Mouse (Mus musculus) liver, embryonic 11.5 days (tissue): Measurements from ENCODE around the gene Bcl11b. TPM values are rescaled to one million over a fixed set of nuclear protein-coding genes. Genes with fewer than 3 reads are reported as not detected.

Experiments
- ATAC-seq: fragments of 200-750 bp; cut with Nextera tagmentation; replicated peaks from 2 replicates; pipeline ENCODE4 v1.8.0; 2017; ENCODE audit warnings: moderate number of reproducible peaks, mild to moderate bottlenecking, moderate TSS enrichment, moderate library complexity; ENCODE audit not compliant: low FRiP score
- DNase-seq: peaks from one replicate; pipeline ENCODE4 v3.0.0-alpha.2; 2017; ENCODE audit warnings: low spot score
- H3K27ac ChIP-seq: fragments of 300-500 bp; sonication (generic); 2 replicates; pipeline ENCODE4 v1.5.1; 2014; ENCODE audit warnings: mild to moderate bottlenecking, low read depth, low read length, control low read depth
- H3K27me3 ChIP-seq: fragments of 300-500 bp; sonication (generic); replicated peaks from 2 replicates; pipeline ENCODE4 v1.6.1; 2014; ENCODE audit warnings: low read length, mixed read lengths; ENCODE audit not compliant: control insufficient read depth, insufficient read depth
- H3K36me3 ChIP-seq: fragments of 300-500 bp; sonication (generic); 2 replicates; pipeline ENCODE4 v1.6.1; 2014; ENCODE audit warnings: mild to moderate bottlenecking, low read length, moderate library complexity, mixed read lengths; ENCODE audit not compliant: control insufficient read depth, insufficient read depth
- H3K4me1 ChIP-seq: fragments of 300-500 bp; sonication (generic); replicated peaks from 2 replicates; pipeline ENCODE4 v1.6.1; 2014; ENCODE audit warnings: low read length, mixed read lengths; ENCODE audit not compliant: control insufficient read depth, insufficient read depth
- H3K4me2 ChIP-seq: fragments of 300-500 bp; sonication (generic); 2 replicates; pipeline ENCODE4 v1.6.1; 2014; ENCODE audit warnings: mild to moderate bottlenecking, control low read depth, moderate library complexity
- H3K4me3 ChIP-seq: fragments of 300-500 bp; sonication (generic); 2 replicates; pipeline ENCODE4 v1.5.1; 2014; ENCODE audit warnings: low read depth, low read length, control low read depth
- H3K9ac ChIP-seq: fragments of 300-500 bp; sonication (generic); 2 replicates; pipeline ENCODE4 v1.6.1; 2014; ENCODE audit warnings: low read depth, low read length, control low read depth
- H3K9me3 ChIP-seq: fragments of 300-500 bp; sonication (generic); 2 replicates; pipeline ENCODE4 v1.6.1; 2016; ENCODE audit warnings: low read length, inconsistent platforms, mixed read lengths; ENCODE audit not compliant: control insufficient read depth
- WGBS: fragments of 180-500 bp; shearing (Covaris S2); extraction: QIAGEN DNeasy Blood & Tissue Kit; methylation state at CpG from one replicate; pipeline ENCODE4 v1.1.7; 2014; 5-methylcytosine and 5-hydroxymethylcytosine counted together
- polyA plus RNA-seq: library from polyadenylated mRNA; unstranded; fragments of >200 nt; fragmentation: Nextera tagmentation; extraction: Ambion mirVana; gene quantifications from 2 replicates; pipeline ENCODE4 v1.2.1, GENCODE M21; 2014

Bcl11b gene
- polyA plus RNA-seq, 1 experiment from 2014 or later, result 0.90 TPM

- ATAC-seq, result no peak
- DNase-seq, result no peak
- Histone ChIP-seq H3K9me3 (no peaks in the 10 kb centered on the region), H3K27ac (no peak overlapping the region), H3K36me3 (no peaks in the 10 kb centered on the region), H3K4me3 (no peak overlapping the region), H3K4me2 (no peak overlapping the region), H3K4me1 (0 out of 2 replicates have a peak, but pooled peaks cover 2% of the 10 kb centered on the region), H3K27me3 (peaks cover 70% of the 10 kb centered on the region), H3K9ac (no peak overlapping the region)
- 11% methylated on average over 14 of the region's 14 CpGs for WGBS
Observed at GRCm38 (mm10) chr12:107978063-107978462, 25.3 kb downstream of the Bcl11b start.

- Histone ChIP-seq H3K9ac (no peak overlapping the region), H3K27me3 (peaks cover 74% of the 10 kb centered on the region), H3K36me3 (no peaks in the 10 kb centered on the region), H3K9me3 (no peaks in the 10 kb centered on the region), H3K4me1 (0 out of 2 replicates have a peak, but pooled peaks cover 2% of the 10 kb centered on the region), H3K4me3 (no peak overlapping the region), H3K4me2 (no peak overlapping the region), H3K27ac (no peak overlapping the region)
- ATAC-seq (no peak), DNase-seq (no peak)
- 13% methylated on average over 9 of the region's 9 CpGs for WGBS
Observed at GRCm38 (mm10) chr12:107977534-107977933, 25.9 kb downstream of the Bcl11b start.

- ATAC-seq (no peak), DNase-seq (no peak)
- Histone ChIP-seq H3K27ac (no peak overlapping the region), H3K27me3 (peaks cover 70% of the 10 kb centered on the region), H3K9me3 (no peaks in the 10 kb centered on the region), H3K4me3 (no peak overlapping the region), H3K36me3 (no peaks in the 10 kb centered on the region), H3K4me2 (no peak overlapping the region), H3K4me1 (0 out of 2 replicates have a peak, but pooled peaks cover 2% of the 10 kb centered on the region), H3K9ac (no peak overlapping the region)
- 20% methylated on average over 8 of the region's 8 CpGs for WGBS
Observed at GRCm38 (mm10) chr12:107977086-107977485, 26.3 kb downstream of the Bcl11b start.

- Histone ChIP-seq H3K4me2 (no peak overlapping the region), H3K27me3 (peaks cover 66% of the 10 kb centered on the region), H3K36me3 (no peaks in the 10 kb centered on the region), H3K4me1 (0 out of 2 replicates have a peak, but pooled peaks cover 2% of the 10 kb centered on the region), H3K9ac (no peak overlapping the region), H3K27ac (no peak overlapping the region), H3K9me3 (no peaks in the 10 kb centered on the region), H3K4me3 (no peak overlapping the region)
- WGBS, result 26% methylated on average over 22 of the region's 22 CpGs
- ATAC-seq (no peak), DNase-seq (no peak)
Observed at GRCm38 (mm10) chr12:107976571-107977001, 26.8 kb downstream of the Bcl11b start.

GRCm38 (mm10) chr12:107975897-107976570 is 27.4 kb downstream of the Bcl11b start:
- Histone ChIP-seq H3K9ac (no peak overlapping the region), H3K36me3 (no peaks in the 10 kb centered on the region), H3K4me2 (no peak overlapping the region), H3K9me3 (no peaks in the 10 kb centered on the region), H3K27ac (no peak overlapping the region), H3K4me1 (0 out of 2 replicates have a peak, but pooled peaks cover 2% of the 10 kb centered on the region), H3K4me3 (no peak overlapping the region), H3K27me3 (peaks cover 61% of the 10 kb centered on the region)
- 33% methylated on average over 14 of the region's 14 CpGs for WGBS
- ATAC-seq, result no peak
- no peak for DNase-seq

GRCm38 (mm10) chr12:107975479-107975896 is 27.9 kb downstream of the Bcl11b start:
- Histone ChIP-seq H3K4me3 (no peak overlapping the region), H3K9ac (no peak overlapping the region), H3K4me2 (no peak overlapping the region), H3K27me3 (peaks cover 55% of the 10 kb centered on the region), H3K9me3 (no peaks in the 10 kb centered on the region), H3K36me3 (no peaks in the 10 kb centered on the region), H3K4me1 (0 out of 2 replicates have a peak, but pooled peaks cover 2% of the 10 kb centered on the region), H3K27ac (no peak overlapping the region)
- no peak for ATAC-seq
- WGBS, result 76% methylated on average over 10 of the region's 10 CpGs
- no peak for DNase-seq

- no peak overlapping the region for H3K27ac ChIP-seq
- H3K27me3 ChIP-seq, result peaks cover 45% of the 10 kb centered on the region
Observed at GRCm38 (mm10) chr12:107974504-107974903, 28.9 kb downstream of the Bcl11b start.

GRCm38 (mm10) chr12:107973556-107974140 is 29.8 kb downstream of the Bcl11b start:
- no peaks in the 10 kb centered on the region for H3K9me3 ChIP-seq

More at GRCm38 (mm10) chr12:107974504-107974903, 28.9 kb downstream of the Bcl11b start:
- Histone ChIP-seq H3K4me3 (no peak overlapping the region), H3K9ac (no peak overlapping the region), H3K36me3 (no peaks in the 10 kb centered on the region), H3K4me1 (0 out of 2 replicates have a peak, but pooled peaks cover 2% of the 10 kb centered on the region), H3K9me3 (no peaks in the 10 kb centered on the region), H3K4me2 (no peak overlapping the region)
- DNase-seq (no peak), ATAC-seq (no peak)
- 79% methylated on average over 11 of the region's 11 CpGs for WGBS

More at GRCm38 (mm10) chr12:107973556-107974140, 29.8 kb downstream of the Bcl11b start:
- Histone ChIP-seq H3K27ac (no peak overlapping the region), H3K4me1 (0 out of 2 replicates have a peak, but pooled peaks cover 2% of the 10 kb centered on the region), H3K4me2 (no peak overlapping the region), H3K27me3 (peaks cover 37% of the 10 kb centered on the region), H3K9ac (no peak overlapping the region), H3K36me3 (no peaks in the 10 kb centered on the region), H3K4me3 (no peak overlapping the region)
- WGBS, result 54% methylated on average over 11 of the region's 11 CpGs
- DNase-seq (no peak), ATAC-seq (no peak)
